Comparison of ENCODE assay signal across 14 mouse cellular contexts in the genomic region with DNA sequence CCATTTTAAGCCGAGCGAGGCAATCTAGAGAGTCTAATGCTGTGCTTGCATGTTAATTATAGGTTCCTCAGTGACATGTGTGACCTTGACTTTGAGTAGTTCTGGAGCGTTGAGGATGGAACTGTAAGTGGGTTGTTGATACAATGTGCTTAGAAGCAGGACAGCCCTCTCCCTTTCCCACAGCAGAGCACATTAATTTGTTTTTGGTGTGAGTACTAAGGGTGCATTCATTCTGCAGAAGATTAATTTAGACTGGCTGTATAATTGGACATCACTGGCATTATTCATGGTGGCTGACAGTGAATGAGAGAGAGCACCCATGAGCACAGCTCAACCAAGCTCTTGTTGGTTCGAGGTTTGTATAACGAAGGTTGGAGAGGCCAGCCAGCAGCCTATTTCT.
"Had no signal": no experiment of that assay in that cellular context is flagged by ENCODE, and none has a peak within 500 bp of the region (broad histone marks: within the 10 kb centered on the region; RNA-seq: fewer than 3 reads in every experiment).

No protein-coding gene starts in this region.

- H3K9me3 ChIP-seq: limb, embryonic 15.5 days; liver, embryonic 13.5 days; lung, embryonic 15.5 days; megakaryocyte, embryonic 14.5 days; midbrain, embryonic 12.5 days had no signal

- H3K9ac ChIP-seq: limb, embryonic 15.5 days; liver, embryonic 13.5 days; liver, postnatal 0 days; lung, embryonic 15.5 days; midbrain, embryonic 12.5 days had no signal

- DNase-seq: kidney, adult 9 months; kidney, postnatal 36 days; layer of hippocampus, adult 9-11 months; layer of hippocampus, postnatal 36 days; liver, embryonic 13.5 days; liver, postnatal 0 days; lung, postnatal 14 days; thymus, adult 18-20 months; thymus, postnatal 14 days had no signal

- H3K27ac ChIP-seq: limb, embryonic 15.5 days; liver, embryonic 13.5 days; lung, embryonic 15.5 days; macrophage; midbrain, embryonic 12.5 days had no signal

- H3K4me1 ChIP-seq: liver, embryonic 13.5 days; lung, embryonic 15.5 days had no signal

- H3K4me2 ChIP-seq: limb, embryonic 15.5 days; liver, embryonic 13.5 days; lung, embryonic 15.5 days; midbrain, embryonic 12.5 days had no signal

- H3K36me3 ChIP-seq: limb, embryonic 15.5 days; liver, embryonic 13.5 days; lung, embryonic 15.5 days; midbrain, embryonic 12.5 days had no signal

- ATAC-seq: liver, postnatal 0 days had no signal

- H3K4me3 ChIP-seq: limb, embryonic 15.5 days; liver, embryonic 13.5 days; lung, embryonic 15.5 days; megakaryocyte, embryonic 14.5 days; midbrain, embryonic 12.5 days had no signal

- H3K27me3 ChIP-seq: limb, embryonic 15.5 days; liver, embryonic 13.5 days; lung, embryonic 15.5 days; midbrain, embryonic 12.5 days had no signal
